Mouse (Mus musculus) stomach, postnatal 0 days (tissue): ENCODE measurements at regions not wholly inside any gene's neighbourhood (a gene's known extent, or its start where the extent isn't known, plus 50 kb on each side); places are given as distances from the start of the nearest gene placed in this dataset.

ENCODE experiments used
- ATAC-seq: fragments of 200-750 bp; cut with Nextera tagmentation; 2 replicates; pipeline ENCODE4 v1.8.0; 2017; ENCODE audit not compliant: low FRiP score, low TSS enrichment
- DNase-seq: peaks from one replicate; pipeline ENCODE4 v3.0.0-alpha.2; 2016; ENCODE audit warnings: low spot score
- H3K27ac ChIP-seq: fragments of 300-500 bp; sonication (generic); replicated peaks from 2 replicates; pipeline ENCODE4 v1.5.1; 2014; ENCODE audit warnings: mild to moderate bottlenecking, control low read depth
- H3K27me3 ChIP-seq: fragments of 300-500 bp; sonication (generic); 2 replicates; pipeline ENCODE4 v1.6.1; 2014; ENCODE audit warnings: low read length; ENCODE audit not compliant: control insufficient read depth, insufficient read depth
- H3K36me3 ChIP-seq: fragments of 300-500 bp; sonication (generic); 2 replicates; pipeline ENCODE4 v1.6.1; 2014; ENCODE audit warnings: low read length, mixed read lengths; ENCODE audit not compliant: control insufficient read depth, insufficient read depth
- H3K4me1 ChIP-seq: fragments of 300-500 bp; sonication (generic); replicated peaks from 2 replicates; pipeline ENCODE4 v1.6.1; 2014; ENCODE audit warnings: antibody characterized with exemption; ENCODE audit not compliant: control insufficient read depth, insufficient read depth
- H3K4me2 ChIP-seq: fragments of 300-500 bp; sonication (generic); replicated peaks from 2 replicates; pipeline ENCODE4 v1.6.1; 2014; ENCODE audit warnings: low read depth, mild to moderate bottlenecking, control low read depth, moderate library complexity
- H3K4me3 ChIP-seq: fragments of 300-500 bp; sonication (generic); 2 replicates; pipeline ENCODE4 v1.5.1; 2014; ENCODE audit warnings: low read depth, low read length, control low read depth
- H3K9ac ChIP-seq: fragments of 300-500 bp; sonication (generic); 2 replicates; pipeline ENCODE4 v1.6.1; 2014; ENCODE audit warnings: mild to moderate bottlenecking, low read length, control low read depth, mixed read lengths
- H3K9me3 ChIP-seq: fragments of 300-500 bp; sonication (generic); 2 replicates; pipeline ENCODE4 v1.6.1; 2016; ENCODE audit warnings: low read length; ENCODE audit not compliant: control insufficient read depth
- CTCF ChIP-seq: IDR thresholded peaks from 2 replicates; pipeline ENCODE4 v1.5.1; 2016; ENCODE audit warnings: antibody characterized with exemption, low read depth, mild to moderate bottlenecking, moderate library complexity
- EP300 ChIP-seq: optimal IDR thresholded peaks from 2 replicates; pipeline ENCODE3; 2016; ENCODE audit warnings: antibody characterized with exemption
- WGBS: fragments of 180-500 bp; shearing (Covaris S2); extraction: QIAGEN DNeasy Blood & Tissue Kit; methylation state at CpG from one replicate; pipeline ENCODE4 v1.1.7; 2014; 5-methylcytosine and 5-hydroxymethylcytosine counted together

GRCm38 (mm10) chr16:95802207-95802606 is 100.3 kb downstream of the Ets2 start:
- Histone ChIP-seq H3K4me3 (no peak overlapping the region), H3K27me3 (no peaks in the 10 kb centered on the region), H3K27ac (no peak overlapping the region), H3K9me3 (no peaks in the 10 kb centered on the region), H3K4me2 (no peak overlapping the region), H3K4me1 (no peaks in the 10 kb centered on the region), H3K9ac (no peak overlapping the region), H3K36me3 (no peaks in the 10 kb centered on the region)
- WGBS: 62% methylated on average over 4 of the region's 4 CpGs
- DNase-seq (no peak), ATAC-seq (no peak)
- TF ChIP-seq CTCF (no peak), EP300 (no peak)

GRCm38 (mm10) chr16:95800911-95801442 is 99.1 kb downstream of the Ets2 start:
- no peak for ATAC-seq
- Histone ChIP-seq H3K4me1 (no peaks in the 10 kb centered on the region), H3K27ac (no peak overlapping the region), H3K27me3 (no peaks in the 10 kb centered on the region), H3K4me3 (no peak overlapping the region), H3K4me2 (no peak overlapping the region), H3K9me3 (no peaks in the 10 kb centered on the region), H3K36me3 (no peaks in the 10 kb centered on the region), H3K9ac (no peak overlapping the region; the same call in 1 of the 2 replicates)
- TF ChIP-seq CTCF: no peak
- TF ChIP-seq EP300: no peak
- WGBS: 71% methylated on average over 7 of the region's 7 CpGs
- no peak for DNase-seq

GRCm38 (mm10) chr16:95798582-95798981 is 96.7 kb downstream of the Ets2 start:
- H3K27ac ChIP-seq: no peak overlapping the region
- ATAC-seq: no peak
- no peaks in the 10 kb centered on the region for H3K27me3 ChIP-seq
- no peak overlapping the region for H3K4me3 ChIP-seq
- 0 out of 2 replicates have a peak, but pooled peaks cover 3% of the 10 kb centered on the region for H3K4me1 ChIP-seq
- DNase-seq: no peak
- H3K9me3 ChIP-seq: no peaks in the 10 kb centered on the region
- TF ChIP-seq CTCF: no peak
- no peak for TF ChIP-seq EP300
- no peak overlapping the region for H3K4me2 ChIP-seq
- no peaks in the 10 kb centered on the region for H3K36me3 ChIP-seq
- WGBS: 63% methylated on average over 9 of the region's 9 CpGs
- no peak overlapping the region for H3K9ac ChIP-seq

- no peak for DNase-seq
- H3K4me1 ChIP-seq: 0 out of 2 replicates have a peak, but pooled peaks cover 3% of the 10 kb centered on the region
- H3K4me3 ChIP-seq: no peak overlapping the region
- H3K27ac ChIP-seq: no peak overlapping the region
- ATAC-seq: no peak
- WGBS: 81% methylated on average over 11 of the region's 11 CpGs
- no peaks in the 10 kb centered on the region for H3K27me3 ChIP-seq
- H3K9me3 ChIP-seq: no peaks in the 10 kb centered on the region
- TF ChIP-seq EP300: no peak
- no peak for TF ChIP-seq CTCF
- no peak overlapping the region for H3K9ac ChIP-seq
- no peak overlapping the region for H3K4me2 ChIP-seq
- H3K36me3 ChIP-seq: no peaks in the 10 kb centered on the region
Measured at GRCm38 (mm10) chr16:95798099-95798498, 96.2 kb downstream of the Ets2 start.

- H3K27me3 ChIP-seq: no peaks in the 10 kb centered on the region
- no peaks in the 10 kb centered on the region for H3K36me3 ChIP-seq
- no peaks in the 10 kb centered on the region for H3K9me3 ChIP-seq
- ATAC-seq (no peak), DNase-seq (no peak)
- 60% methylated on average over 2 of the region's 2 CpGs for WGBS
- no peak overlapping the region for H3K4me3 ChIP-seq
- TF ChIP-seq EP300: no peak
- no peak for TF ChIP-seq CTCF
- 0 out of 2 replicates have a peak, but pooled peaks cover 3% of the 10 kb centered on the region for H3K4me1 ChIP-seq
- H3K9ac ChIP-seq: no peak overlapping the region
- H3K27ac ChIP-seq: no peak overlapping the region
- H3K4me2 ChIP-seq: no peak overlapping the region
Measured at GRCm38 (mm10) chr16:95797141-95797540, 95.3 kb downstream of the Ets2 start.

GRCm38 (mm10) chr16:95794876-95795275 is 93.0 kb downstream of the Ets2 start:
- no peak for ATAC-seq
- Histone ChIP-seq H3K9ac (peak overlapping the region; percentile 27; the same call in 1 of the 2 replicates), H3K27ac (peak overlapping the region; percentile 24; the same call in 1 of the 2 replicates), H3K36me3 (no peaks in the 10 kb centered on the region), H3K4me1 (0 out of 2 replicates have a peak, but pooled peaks cover 3% of the 10 kb centered on the region), H3K4me2 (0 out of 2 replicates have a peak overlapping the region, but pooled peaks have one; percentile 1), H3K4me3 (no peak overlapping the region), H3K27me3 (no peaks in the 10 kb centered on the region), H3K9me3 (no peaks in the 10 kb centered on the region)
- TF ChIP-seq CTCF (no peak), EP300 (no peak)
- no peak for DNase-seq
- 59% methylated on average over 8 of the region's 8 CpGs for WGBS
